Mouse (Mus musculus): ENCODE results near the gene Amigo3. TPM values are rescaled to one million over a fixed set of nuclear protein-coding genes. Genes with fewer than 3 reads are reported as not detected.

Amigo3 gene
- polyA plus RNA-seq, 1 experiment, result 12.0 TPM

GRCm38 (mm10) chr9:108082988-108083431 lies 30.1 kb downstream of the Amigo3 start, which contains the start of gene Rnf123:
Rnf123 (minus strand) TSS chr9:108083346.
- no peak for TF ChIP-seq POLR2A (IDR thresholded peaks at IDR 0.05; ENCODE audit: low read depth, low read length)
- TF ChIP-seq CTCF (IDR thresholded peaks at IDR 0.05; ENCODE audit: extremely low read depth, insufficient read length, insufficient replicate concordance, low read depth, low read length), result no peak
- Histone ChIP-seq H3K4me1 (ENCODE audit: control insufficient read depth, insufficient read depth, insufficient read length, low read length) (peaks cover 33% of the 10 kb centered on the region), H3K27me3 (ENCODE audit: control insufficient read depth, insufficient read depth, low read length) (no peaks in the 10 kb centered on the region), H3K4me3 (ENCODE audit: low read depth, low read length) (peak within 1 kb of the TSS; percentile 29), H3K27ac (ENCODE audit: insufficient read depth, low read depth, low read length) (no peak within 1 kb of the TSS), H3K36me3 (ENCODE audit: control insufficient read depth, insufficient read depth, low read length) (peaks cover 37% of the 10 kb centered on the region)
- WGBS, result 21% methylated on average over 12 of the region's 12 CpGs

DNA sequence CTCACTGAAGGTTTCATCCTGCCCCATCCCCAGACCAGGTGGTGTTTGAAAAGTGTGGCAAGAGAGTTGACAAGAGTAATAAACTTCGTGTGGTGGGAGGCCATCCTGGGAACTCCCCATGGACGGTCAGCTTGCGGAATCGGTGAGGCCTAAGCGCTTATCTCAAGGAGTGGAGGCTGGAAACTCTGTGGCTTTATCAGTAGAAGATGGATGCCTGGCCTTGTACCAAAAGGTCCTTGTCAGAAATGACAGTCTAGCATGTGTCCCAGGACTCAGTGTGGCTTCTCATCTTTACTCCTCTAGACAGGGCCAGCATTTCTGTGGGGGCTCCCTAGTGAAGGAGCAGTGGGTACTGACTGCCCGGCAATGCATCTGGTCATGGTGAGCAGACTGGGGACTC lies 30.6 kb downstream of the Amigo3 start:
- H3K4me3 ChIP-seq (ENCODE audit: low read depth, low read length), result no peak overlapping the region
- WGBS, result 61% methylated on average over 6 of the region's 6 CpGs
- TF ChIP-seq CTCF (IDR thresholded peaks at IDR 0.05; ENCODE audit: extremely low read depth, insufficient read length, insufficient replicate concordance, low read depth, low read length), result no peak
- TF ChIP-seq POLR2A (IDR thresholded peaks at IDR 0.05; ENCODE audit: low read depth, low read length), result no peak

DNA sequence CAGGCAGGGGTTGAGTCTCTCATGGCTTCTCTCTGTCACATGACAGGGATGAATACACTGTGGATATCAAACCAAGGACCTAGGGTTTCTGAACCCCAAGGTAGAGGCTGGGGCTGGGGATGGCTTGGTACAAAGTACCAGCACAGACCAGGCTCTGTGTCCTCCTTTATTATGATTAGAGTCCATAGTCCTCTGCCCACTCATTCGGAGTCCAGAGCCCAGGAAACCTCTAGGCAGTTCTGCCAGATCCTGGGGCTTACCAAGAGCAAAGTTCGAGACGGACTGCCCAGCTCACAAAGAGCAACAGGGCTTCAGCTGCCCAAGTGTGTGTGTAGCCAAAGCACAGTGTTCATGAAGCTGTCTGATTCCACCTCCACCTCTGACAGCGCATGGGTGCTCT lies 32.3 kb downstream of the Amigo3 start:
- Histone ChIP-seq H3K27me3 (ENCODE audit: control insufficient read depth, insufficient read depth, low read length) (no peaks in the 10 kb centered on the region), H3K4me3 (ENCODE audit: low read depth, low read length) (no peak overlapping the region), H3K27ac (ENCODE audit: insufficient read depth, low read depth, low read length) (peak overlapping the region; percentile 81), H3K36me3 (ENCODE audit: control insufficient read depth, insufficient read depth, low read length) (peaks cover 58% of the 10 kb centered on the region), H3K4me1 (ENCODE audit: control insufficient read depth, insufficient read depth, insufficient read length, low read length) (peaks cover 25% of the 10 kb centered on the region)
- TF ChIP-seq POLR2A (IDR thresholded peaks at IDR 0.05; ENCODE audit: low read depth, low read length) (no peak), CTCF (IDR thresholded peaks at IDR 0.05; ENCODE audit: extremely low read depth, insufficient read length, insufficient replicate concordance, low read depth, low read length) (no peak)
- 73% methylated on average over 4 of the region's 4 CpGs for WGBS

More for the DNA sequence above, 30.6 kb downstream of the Amigo3 start:
- Histone ChIP-seq H3K27me3 (ENCODE audit: control insufficient read depth, insufficient read depth, low read length) (no peaks in the 10 kb centered on the region), H3K36me3 (ENCODE audit: control insufficient read depth, insufficient read depth, low read length) (peaks cover 42% of the 10 kb centered on the region), H3K4me1 (ENCODE audit: control insufficient read depth, insufficient read depth, insufficient read length, low read length) (peaks cover 29% of the 10 kb centered on the region), H3K27ac (ENCODE audit: insufficient read depth, low read depth, low read length) (no peak overlapping the region)

DNA sequence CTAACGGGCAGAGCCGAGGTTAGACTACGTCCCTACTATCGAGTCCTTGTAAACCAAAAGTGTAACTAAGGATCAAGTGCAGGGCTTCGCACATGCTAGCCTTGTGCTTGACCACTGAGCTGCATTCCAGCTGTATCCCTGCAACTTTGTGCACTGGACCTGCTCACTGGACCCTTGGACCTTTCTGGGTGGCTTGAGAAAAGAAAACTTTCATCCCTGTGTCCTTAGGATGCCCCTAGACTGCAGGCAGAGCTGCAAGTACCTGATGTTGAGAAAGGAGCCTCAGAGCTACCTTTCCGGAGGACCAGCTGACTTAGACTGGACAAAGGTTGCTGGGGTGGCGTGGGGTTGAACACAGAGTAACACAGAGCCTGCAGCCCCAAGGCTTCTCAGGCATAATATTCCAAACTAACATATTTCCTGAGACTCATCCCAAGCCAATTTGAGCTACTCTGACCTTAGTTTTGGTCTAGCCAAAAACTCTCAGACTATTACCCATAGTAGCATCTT lies 37.7 kb downstream of the Amigo3 start:
- no peak overlapping the region for H3K4me3 ChIP-seq (ENCODE audit: low read depth, low read length)
- 96% methylated on average over 7 of the region's 7 CpGs for WGBS
- H3K36me3 ChIP-seq (ENCODE audit: control insufficient read depth, insufficient read depth, low read length), result peaks cover 69% of the 10 kb centered on the region
- H3K27ac ChIP-seq (ENCODE audit: insufficient read depth, low read depth, low read length), result no peak overlapping the region
- H3K27me3 ChIP-seq (ENCODE audit: control insufficient read depth, insufficient read depth, low read length), result no peaks in the 10 kb centered on the region
- peaks cover 5% of the 10 kb centered on the region for H3K4me1 ChIP-seq (ENCODE audit: control insufficient read depth, insufficient read depth, insufficient read length, low read length)
- TF ChIP-seq POLR2A (IDR thresholded peaks at IDR 0.05; ENCODE audit: low read depth, low read length), result no peak

GRCm38 (mm10) chr9:108093586-108093985 lies 40.6 kb downstream of the Amigo3 start:
- 57% methylated on average over 10 of the region's 10 CpGs for WGBS
- TF ChIP-seq POLR2A (IDR thresholded peaks at IDR 0.05; ENCODE audit: low read depth, low read length) (no peak), CTCF (IDR thresholded peaks at IDR 0.05; ENCODE audit: extremely low read depth, insufficient read length, insufficient replicate concordance, low read depth, low read length) (no peak)
- H3K27ac ChIP-seq (ENCODE audit: insufficient read depth, low read depth, low read length), result no peak overlapping the region
- no peaks in the 10 kb centered on the region for H3K27me3 ChIP-seq (ENCODE audit: control insufficient read depth, insufficient read depth, low read length)
- H3K4me3 ChIP-seq (ENCODE audit: low read depth, low read length), result peak overlapping the region; percentile 94
- H3K36me3 ChIP-seq (ENCODE audit: control insufficient read depth, insufficient read depth, low read length), result peaks cover 43% of the 10 kb centered on the region
- H3K4me1 ChIP-seq (ENCODE audit: control insufficient read depth, insufficient read depth, insufficient read length, low read length), result peaks cover 5% of the 10 kb centered on the region

DNA sequence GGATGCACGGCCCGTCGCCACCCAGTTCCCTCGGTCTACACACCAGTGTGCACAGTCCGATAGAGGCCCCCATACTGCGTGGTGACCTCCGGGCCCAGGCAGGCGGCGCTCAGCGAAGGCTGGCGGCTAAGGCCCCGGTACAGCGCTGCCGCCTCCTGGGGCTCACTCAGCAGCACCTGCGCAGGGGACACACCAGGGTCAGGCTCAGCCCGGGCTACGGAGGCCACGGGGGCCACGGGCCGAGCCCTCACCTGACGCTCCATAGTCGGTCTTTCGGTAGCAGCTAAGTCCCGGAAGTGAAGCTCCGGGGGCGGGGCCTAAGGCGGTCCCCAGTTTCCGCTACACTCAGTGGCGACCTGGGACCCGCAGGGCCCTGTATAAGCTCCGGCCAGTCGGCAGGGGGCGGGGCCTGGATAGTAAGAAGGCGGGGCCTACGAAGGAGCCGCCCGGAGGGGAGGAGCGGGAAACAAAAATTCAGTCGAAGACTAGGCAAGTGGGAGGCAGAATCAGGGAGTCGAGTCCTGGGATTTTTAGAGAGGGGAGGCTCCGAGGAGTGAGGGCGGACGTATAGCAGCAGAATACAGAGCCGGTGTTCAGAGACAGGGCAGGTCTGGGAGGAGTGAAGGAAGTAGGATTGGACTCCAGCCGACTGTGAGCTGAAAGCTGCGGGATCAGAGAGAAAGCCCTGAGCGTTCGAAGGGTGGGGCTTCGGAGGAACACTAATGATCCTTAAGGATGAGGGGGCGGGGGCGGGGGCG lies 41.4 kb downstream of the Amigo3 start, which contains the start of gene Apeh:
Apeh (minus strand) TSS at position 423 of the 758 bp plus-strand sequence.
- TF ChIP-seq CTCF (IDR thresholded peaks at IDR 0.05; ENCODE audit: extremely low read depth, insufficient read length, insufficient replicate concordance, low read depth, low read length) (no peak), POLR2A (IDR thresholded peaks at IDR 0.05; ENCODE audit: low read depth, low read length) (peak; percentile 73)
- WGBS, result 1% methylated on average over 52 of the region's 52 CpGs
- peaks cover 5% of the 10 kb centered on the region for H3K4me1 ChIP-seq (ENCODE audit: control insufficient read depth, insufficient read depth, insufficient read length, low read length)

GRCm38 (mm10) chr9:108094998-108095411 lies 42.0 kb downstream of the Amigo3 start:
- Histone ChIP-seq H3K27me3 (ENCODE audit: control insufficient read depth, insufficient read depth, low read length) (no peaks in the 10 kb centered on the region), H3K36me3 (ENCODE audit: control insufficient read depth, insufficient read depth, low read length) (peaks cover 30% of the 10 kb centered on the region), H3K4me3 (ENCODE audit: low read depth, low read length) (peak overlapping the region; percentile 94), H3K4me1 (ENCODE audit: control insufficient read depth, insufficient read depth, insufficient read length, low read length) (peaks cover 5% of the 10 kb centered on the region), H3K27ac (ENCODE audit: insufficient read depth, low read depth, low read length) (peak overlapping the region; percentile 88)
- 0% methylated on average over 16 of the region's 16 CpGs for WGBS
- TF ChIP-seq POLR2A (IDR thresholded peaks at IDR 0.05; ENCODE audit: low read depth, low read length) (peak; percentile 60; the same call in 1 of the 2 replicates), CTCF (IDR thresholded peaks at IDR 0.05; ENCODE audit: extremely low read depth, insufficient read length, insufficient replicate concordance, low read depth, low read length) (no peak)

More for the DNA sequence above, 41.4 kb downstream of the Amigo3 start, which contains the start of gene Apeh:
- peak within 1 kb of the TSS; percentile 96 for H3K27ac ChIP-seq (ENCODE audit: insufficient read depth, low read depth, low read length)
- H3K36me3 ChIP-seq (ENCODE audit: control insufficient read depth, insufficient read depth, low read length), result peaks cover 36% of the 10 kb centered on the region
- H3K27me3 ChIP-seq (ENCODE audit: control insufficient read depth, insufficient read depth, low read length), result no peaks in the 10 kb centered on the region
- peak within 1 kb of the TSS; percentile 94 for H3K4me3 ChIP-seq (ENCODE audit: low read depth, low read length)

Measured in small intestine, adult 2 months (tissue).